Mouse (Mus musculus): Measurements from ENCODE around the gene Mrpl4. TPM values are rescaled to one million over a fixed set of nuclear protein-coding genes. Genes with fewer than 3 reads are reported as not detected.

Mrpl4 gene
- polyA plus RNA-seq, 1 experiment from 2014 or later: 122 TPM

- Histone ChIP-seq H3K36me3 (no peaks in the 10 kb centered on the region), H3K9ac (0 out of 2 replicates have a peak overlapping the region, but pooled peaks have one; percentile 21), H3K27ac (replicated peaks) (peak overlapping the region; percentile 49; the same call in 1 of the 2 replicates), H3K27me3 (peaks cover 66% of the 10 kb centered on the region), H3K4me3 (replicated peaks) (peak overlapping the region; percentile 59), H3K4me2 (replicated peaks) (peak overlapping the region; percentile 98), H3K4me1 (peaks cover 55% of the 10 kb centered on the region), H3K9me3 (replicated peaks) (no peaks in the 10 kb centered on the region)
- WGBS: under 1% methylated on average over 36 of the region's 36 CpGs
- ATAC-seq (ENCODE audit: insufficient number of reproducible peaks, low FRiP score, low TSS enrichment, low read depth): peak; percentile 31; the same call in 1 of the 2 replicates
Measured at GRCm38 (mm10) chr9:21031251-21031895, 28.8 kb downstream of the Mrpl4 start.

- WGBS: under 1% methylated on average over 35 of the region's 35 CpGs
- ATAC-seq (ENCODE audit: insufficient number of reproducible peaks, low FRiP score, low TSS enrichment, low read depth): 0 out of 2 replicates have a peak, but pooled peaks have one; percentile 15
- H3K4me3 ChIP-seq (replicated peaks): peak within 1 kb of the TSS; percentile 59
Measured at GRCm38 (mm10) chr9:21031896-21032351, 29.4 kb downstream of the Mrpl4 start, which contains the start of gene Icam5. Gene Icam5, plus strand, starts transcription at chr9:21032073.

GRCm38 (mm10) chr9:21032491-21032890 lies 30.0 kb downstream of the Mrpl4 start:
- no peak for ATAC-seq (ENCODE audit: insufficient number of reproducible peaks, low FRiP score, low TSS enrichment, low read depth)
- Histone ChIP-seq H3K27me3 (peaks cover 77% of the 10 kb centered on the region), H3K9me3 (replicated peaks) (no peaks in the 10 kb centered on the region), H3K27ac (replicated peaks) (no peak overlapping the region), H3K9ac (0 out of 2 replicates have a peak overlapping the region, but pooled peaks have one; percentile 37), H3K36me3 (no peaks in the 10 kb centered on the region), H3K4me3 (replicated peaks) (peak overlapping the region; percentile 59), H3K4me1 (peaks cover 65% of the 10 kb centered on the region), H3K4me2 (replicated peaks) (peak overlapping the region; percentile 98)
- WGBS: 2% methylated on average over 7 of the region's 7 CpGs

More at GRCm38 (mm10) chr9:21031896-21032351, 29.4 kb downstream of the Mrpl4 start, which contains the start of gene Icam5:
- Histone ChIP-seq H3K9me3 (replicated peaks) (no peaks in the 10 kb centered on the region), H3K36me3 (no peaks in the 10 kb centered on the region), H3K4me1 (peaks cover 60% of the 10 kb centered on the region), H3K4me2 (replicated peaks) (peak within 1 kb of the TSS; percentile 98), H3K27ac (replicated peaks) (peak within 1 kb of the TSS; percentile 49; the same call in 1 of the 2 replicates), H3K27me3 (peaks cover 72% of the 10 kb centered on the region), H3K9ac (peak within 1 kb of the TSS; percentile 37; the same call in 1 of the 2 replicates)

- Histone ChIP-seq H3K9me3 (replicated peaks) (no peaks in the 10 kb centered on the region), H3K27ac (replicated peaks) (no peak overlapping the region), H3K36me3 (no peaks in the 10 kb centered on the region), H3K4me1 (peaks cover 67% of the 10 kb centered on the region), H3K27me3 (peaks cover 84% of the 10 kb centered on the region), H3K4me2 (replicated peaks) (peak overlapping the region; percentile 98), H3K9ac (peak overlapping the region; percentile 37; the same call in 1 of the 2 replicates), H3K4me3 (replicated peaks) (peak overlapping the region; percentile 59)
- 1% methylated on average over 33 of the region's 34 CpGs for WGBS
- 0 out of 2 replicates have a peak, but pooled peaks have one; percentile 52 for ATAC-seq (ENCODE audit: insufficient number of reproducible peaks, low FRiP score, low TSS enrichment, low read depth)
Measured at GRCm38 (mm10) chr9:21033136-21033535, 30.6 kb downstream of the Mrpl4 start.

GRCm38 (mm10) chr9:21034481-21035085 lies 32.0 kb downstream of the Mrpl4 start:
- no peak overlapping the region for H3K9ac ChIP-seq
- H3K4me2 ChIP-seq (replicated peaks): no peak overlapping the region
- H3K4me3 ChIP-seq (replicated peaks): 0 out of 2 replicates have a peak overlapping the region, but pooled peaks have one; percentile 3
- peaks cover 86% of the 10 kb centered on the region for H3K27me3 ChIP-seq
- WGBS: 4% methylated on average over 17 of the region's 17 CpGs
- peaks cover 59% of the 10 kb centered on the region for H3K4me1 ChIP-seq
- H3K9me3 ChIP-seq (replicated peaks): no peaks in the 10 kb centered on the region
- ATAC-seq (ENCODE audit: insufficient number of reproducible peaks, low FRiP score, low TSS enrichment, low read depth): no peak
- no peaks in the 10 kb centered on the region for H3K36me3 ChIP-seq
- no peak overlapping the region for H3K27ac ChIP-seq (replicated peaks)

- ATAC-seq (ENCODE audit: insufficient number of reproducible peaks, low FRiP score, low TSS enrichment, low read depth): no peak
- Histone ChIP-seq H3K36me3 (no peaks in the 10 kb centered on the region), H3K4me3 (replicated peaks) (no peak overlapping the region), H3K27me3 (peaks cover 88% of the 10 kb centered on the region), H3K9ac (no peak overlapping the region), H3K9me3 (replicated peaks) (no peaks in the 10 kb centered on the region), H3K27ac (replicated peaks) (no peak overlapping the region), H3K4me1 (peaks cover 50% of the 10 kb centered on the region), H3K4me2 (replicated peaks) (no peak overlapping the region)
- 24% methylated on average over 9 of the region's 9 CpGs for WGBS
Measured at GRCm38 (mm10) chr9:21035586-21035985, 33.0 kb downstream of the Mrpl4 start.

- H3K4me2 ChIP-seq (replicated peaks): 0 out of 2 replicates have a peak overlapping the region, but pooled peaks have one; percentile 72
- H3K9ac ChIP-seq: no peak overlapping the region
- H3K36me3 ChIP-seq: no peaks in the 10 kb centered on the region
- ATAC-seq (ENCODE audit: insufficient number of reproducible peaks, low FRiP score, low TSS enrichment, low read depth): no peak
- no peaks in the 10 kb centered on the region for H3K9me3 ChIP-seq (replicated peaks)
- H3K4me1 ChIP-seq: peaks cover 45% of the 10 kb centered on the region
- WGBS: 11% methylated on average over 20 of the region's 20 CpGs
- no peak overlapping the region for H3K4me3 ChIP-seq (replicated peaks)
- H3K27ac ChIP-seq (replicated peaks): no peak overlapping the region
- H3K27me3 ChIP-seq: peaks cover 89% of the 10 kb centered on the region
Measured at GRCm38 (mm10) chr9:21036161-21036560, 33.6 kb downstream of the Mrpl4 start.

GRCm38 (mm10) chr9:21036666-21037065 lies 34.1 kb downstream of the Mrpl4 start:
- Histone ChIP-seq H3K4me1 (peaks cover 43% of the 10 kb centered on the region), H3K27me3 (peaks cover 88% of the 10 kb centered on the region), H3K4me2 (replicated peaks) (peak overlapping the region; percentile 72; the same call in 1 of the 2 replicates), H3K4me3 (replicated peaks) (peak overlapping the region; percentile 40; the same call in 1 of the 2 replicates), H3K27ac (replicated peaks) (no peak overlapping the region), H3K9me3 (replicated peaks) (no peaks in the 10 kb centered on the region), H3K9ac (no peak overlapping the region), H3K36me3 (no peaks in the 10 kb centered on the region)
- ATAC-seq (ENCODE audit: insufficient number of reproducible peaks, low FRiP score, low TSS enrichment, low read depth): no peak
- whole genome bisulfite sequencing: 1% methylated on average over 22 of the region's 22 CpGs

- WGBS: 1% methylated on average over 31 of the region's 31 CpGs
- H3K27ac ChIP-seq (replicated peaks): no peak overlapping the region
- H3K4me1 ChIP-seq: peaks cover 35% of the 10 kb centered on the region
- peaks cover 80% of the 10 kb centered on the region for H3K27me3 ChIP-seq
- no peaks in the 10 kb centered on the region for H3K36me3 ChIP-seq
- H3K9me3 ChIP-seq (replicated peaks): no peaks in the 10 kb centered on the region
- peak overlapping the region; percentile 72 for H3K4me2 ChIP-seq (replicated peaks)
- peak overlapping the region; percentile 40 for H3K4me3 ChIP-seq (replicated peaks)
- H3K9ac ChIP-seq: no peak overlapping the region
- no peak; the same call in 1 of the 2 replicates for ATAC-seq (ENCODE audit: insufficient number of reproducible peaks, low FRiP score, low TSS enrichment, low read depth)
Measured at GRCm38 (mm10) chr9:21037481-21037891, 34.9 kb downstream of the Mrpl4 start.

GRCm38 (mm10) chr9:21039779-21040178 lies 37.2 kb downstream of the Mrpl4 start:
- H3K27me3 ChIP-seq: peaks cover 58% of the 10 kb centered on the region
- WGBS: 61% methylated on average over 3 of the region's 3 CpGs
- H3K4me2 ChIP-seq (replicated peaks): no peak overlapping the region

GRCm38 (mm10) chr9:21041308-21041707 lies 38.8 kb downstream of the Mrpl4 start:
- Histone ChIP-seq H3K27me3 (peaks cover 43% of the 10 kb centered on the region), H3K9ac (no peak overlapping the region), H3K36me3 (no peaks in the 10 kb centered on the region), H3K9me3 (replicated peaks) (no peaks in the 10 kb centered on the region), H3K4me2 (replicated peaks) (no peak overlapping the region), H3K4me1 (peaks cover 15% of the 10 kb centered on the region), H3K27ac (replicated peaks) (no peak overlapping the region), H3K4me3 (replicated peaks) (no peak overlapping the region)
- no peak for ATAC-seq (ENCODE audit: insufficient number of reproducible peaks, low FRiP score, low TSS enrichment, low read depth)
- WGBS: 28% methylated on average over 4 of the region's 4 CpGs

More at GRCm38 (mm10) chr9:21039779-21040178, 37.2 kb downstream of the Mrpl4 start:
- no peak for ATAC-seq (ENCODE audit: insufficient number of reproducible peaks, low FRiP score, low TSS enrichment, low read depth)
- H3K4me1 ChIP-seq: peaks cover 19% of the 10 kb centered on the region
- no peaks in the 10 kb centered on the region for H3K9me3 ChIP-seq (replicated peaks)
- no peak overlapping the region for H3K4me3 ChIP-seq (replicated peaks)
- no peaks in the 10 kb centered on the region for H3K36me3 ChIP-seq
- no peak overlapping the region for H3K9ac ChIP-seq
- H3K27ac ChIP-seq (replicated peaks): no peak overlapping the region

Data from embryonic facial prominence, embryonic 15.5 days (tissue).